Mouse (Mus musculus) intestine, embryonic 14.5 days (tissue): ENCODE results near the gene Ptx3. TPM values are rescaled to one million over a fixed set of nuclear protein-coding genes. Genes with fewer than 3 reads are reported as not detected.
"Not testable (repeated sequence)": the region's sequence is repeated elsewhere in the genome, so short reads cannot be mapped to it uniquely, and the experiment has no call there.

Experiments used
- ATAC-seq: fragments of 200-750 bp; cut with Nextera tagmentation; replicated peaks from 2 replicates; pipeline ENCODE4 v1.8.0; 2017; ENCODE audit warnings: low read depth, moderate number of reproducible peaks, moderate TSS enrichment, moderate library complexity; ENCODE audit not compliant: low FRiP score, low TSS enrichment
- DNase-seq: peaks from one replicate; pipeline ENCODE4 v3.0.0-alpha.2; 2018; ENCODE audit warnings: low spot score
- H3K27ac ChIP-seq: fragments of 300-500 bp; sonication (generic); 2 replicates; pipeline ENCODE4 v1.5.1; 2014; ENCODE audit warnings: low read depth, mild to moderate bottlenecking, control low read depth
- H3K27me3 ChIP-seq: fragments of 300-500 bp; sonication (generic); replicated peaks from 2 replicates; pipeline ENCODE4 v1.6.1; 2014; ENCODE audit warnings: low read length, control low read depth; ENCODE audit not compliant: control insufficient read depth, insufficient read depth
- H3K36me3 ChIP-seq: fragments of 300-500 bp; sonication (generic); 2 replicates; pipeline ENCODE4 v1.6.1; 2014; ENCODE audit warnings: low read length, control low read depth; ENCODE audit not compliant: control insufficient read depth, insufficient read depth
- H3K4me1 ChIP-seq: fragments of 300-500 bp; sonication (generic); replicated peaks from 2 replicates; pipeline ENCODE4 v1.6.1; 2014; ENCODE audit warnings: low read length, control low read depth, mixed read lengths; ENCODE audit not compliant: control insufficient read depth, insufficient read depth
- H3K4me2 ChIP-seq: fragments of 300-500 bp; sonication (generic); 2 replicates; pipeline ENCODE4 v1.6.1; 2014; ENCODE audit warnings: low read length
- H3K4me3 ChIP-seq: fragments of 300-500 bp; sonication (generic); 2 replicates; pipeline ENCODE4 v1.5.1; 2014; ENCODE audit warnings: low read depth, low read length, control low read depth, mixed read lengths
- H3K9ac ChIP-seq: fragments of 300-500 bp; sonication (generic); 2 replicates; pipeline ENCODE4 v1.6.1; 2014; ENCODE audit warnings: mild to moderate bottlenecking, low read length
- H3K9me3 ChIP-seq: fragments of 300-500 bp; sonication (generic); 2 replicates; pipeline ENCODE4 v1.6.1; 2016; ENCODE audit warnings: low read length, control low read depth; ENCODE audit not compliant: control insufficient read depth
- WGBS: fragments of 180-500 bp; shearing (Covaris S2); extraction: QIAGEN DNeasy Blood & Tissue Kit; methylation state at CpG from one replicate; pipeline ENCODE4 v1.1.7; 2014; 5-methylcytosine and 5-hydroxymethylcytosine counted together
- polyA plus RNA-seq: library from polyadenylated mRNA; unstranded; fragments of >200 nt; fragmentation: Nextera tagmentation; extraction: Ambion mirVana; gene quantifications from 2 replicates; pipeline ENCODE4 v1.2.1, GENCODE M21; 2014

Ptx3 gene
- polyA plus RNA-seq, 1 experiment from 2014 or later, result 3.6 TPM

DNA sequence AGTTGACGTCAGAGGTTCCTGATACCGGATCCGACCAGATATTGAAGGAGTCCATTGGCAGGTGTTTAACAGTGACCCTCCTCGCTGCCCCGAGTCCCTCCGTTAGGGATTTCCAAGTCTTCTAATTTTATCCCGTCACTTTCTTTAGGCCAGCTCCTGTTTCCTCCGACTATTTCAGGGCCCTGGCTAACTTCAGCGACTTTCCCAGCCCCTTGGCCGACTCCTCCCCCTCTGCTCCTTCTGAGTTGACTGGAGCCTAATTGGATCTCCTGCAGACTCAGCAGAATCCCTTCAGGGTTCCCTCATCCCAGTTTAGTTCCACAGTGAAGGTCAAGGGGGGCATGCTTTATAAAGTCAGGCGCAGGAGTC lies 1.5 kb downstream of the Ptx3 start:
- DNase-seq (peak; percentile 65), ATAC-seq (peak; percentile 28; the same call in 1 of the 2 replicates)
- WGBS, result 5% methylated on average over 11 of the region's 11 CpGs
- no peak overlapping the region for H3K27ac ChIP-seq
- H3K9me3 ChIP-seq, result no peaks in the 10 kb centered on the region
- peak overlapping the region; percentile 44 for H3K9ac ChIP-seq
- peaks cover 5% of the 10 kb centered on the region; the same call in 1 of the 2 replicates for H3K27me3 ChIP-seq
- H3K4me2 ChIP-seq, result peak overlapping the region; percentile 85
- H3K4me3 ChIP-seq, result peak overlapping the region; percentile 50
- peaks cover 7% of the 10 kb centered on the region for H3K4me1 ChIP-seq
- H3K36me3 ChIP-seq, result no peaks in the 10 kb centered on the region

GRCm38 (mm10) chr3:66224931-66225537 lies 5.3 kb downstream of the Ptx3 start:
- no peak for DNase-seq
- 58% methylated on average over 15 of the region's 15 CpGs for WGBS

GRCm38 (mm10) chr3:66236234-66236871 lies 16.6 kb downstream of the Ptx3 start:
- not testable (repeated sequence) for H3K9me3 ChIP-seq, H3K4me2 ChIP-seq, H3K27me3 ChIP-seq, H3K4me1 ChIP-seq, H3K9ac ChIP-seq, ATAC-seq, DNase-seq, H3K27ac ChIP-seq, H3K36me3 ChIP-seq, H3K4me3 ChIP-seq
- 49% methylated on average over 4 of the region's 4 CpGs for WGBS

More at GRCm38 (mm10) chr3:66224931-66225537, 5.3 kb downstream of the Ptx3 start:
- H3K4me2 ChIP-seq, result no peak overlapping the region
- H3K9me3 ChIP-seq, result no peaks in the 10 kb centered on the region
- H3K27me3 ChIP-seq, result peaks cover 5% of the 10 kb centered on the region; the same call in 1 of the 2 replicates
- H3K4me3 ChIP-seq, result no peak overlapping the region
- no peak overlapping the region for H3K27ac ChIP-seq
- H3K9ac ChIP-seq, result no peak overlapping the region
- H3K36me3 ChIP-seq, result no peaks in the 10 kb centered on the region
- ATAC-seq, result no peak
- peaks cover 7% of the 10 kb centered on the region for H3K4me1 ChIP-seq

GRCm38 (mm10) chr3:66240476-66240875 lies 20.8 kb downstream of the Ptx3 start:
- no peak for ATAC-seq
- Histone ChIP-seq H3K4me3 (no peak overlapping the region), H3K27ac (no peak overlapping the region), H3K9me3 (no peaks in the 10 kb centered on the region), H3K36me3 (no peaks in the 10 kb centered on the region), H3K9ac (no peak overlapping the region), H3K27me3 (no peaks in the 10 kb centered on the region), H3K4me2 (no peak overlapping the region), H3K4me1 (no peaks in the 10 kb centered on the region)
- DNase-seq, result no peak

DNA sequence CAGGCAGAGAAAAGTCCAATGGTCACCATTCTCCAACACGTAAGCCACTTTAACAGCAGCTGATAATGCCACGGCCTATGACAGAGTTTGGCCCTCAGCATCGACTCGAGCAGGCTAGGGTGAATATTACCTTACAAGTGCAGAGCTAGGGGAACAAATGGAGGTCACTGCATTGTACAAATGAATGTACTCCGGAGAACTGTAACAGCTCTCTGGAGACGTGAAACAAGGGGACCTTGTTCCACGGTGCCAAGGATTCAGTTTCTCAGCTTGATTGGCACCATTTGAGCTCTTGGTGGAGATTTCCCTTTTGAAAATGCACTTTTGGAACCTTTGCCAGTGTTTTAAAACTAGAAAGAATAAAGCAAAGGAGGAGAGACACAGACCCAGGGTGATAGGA lies 32.1 kb downstream of the Ptx3 start:
- Histone ChIP-seq H3K27me3 (no peaks in the 10 kb centered on the region), H3K4me3 (no peak overlapping the region), H3K9ac (no peak overlapping the region), H3K9me3 (no peaks in the 10 kb centered on the region), H3K27ac (no peak overlapping the region), H3K4me1 (no peaks in the 10 kb centered on the region), H3K4me2 (no peak overlapping the region), H3K36me3 (no peaks in the 10 kb centered on the region)
- DNase-seq (no peak), ATAC-seq (no peak)
- 82% methylated on average over 7 of the region's 7 CpGs for WGBS

DNA sequence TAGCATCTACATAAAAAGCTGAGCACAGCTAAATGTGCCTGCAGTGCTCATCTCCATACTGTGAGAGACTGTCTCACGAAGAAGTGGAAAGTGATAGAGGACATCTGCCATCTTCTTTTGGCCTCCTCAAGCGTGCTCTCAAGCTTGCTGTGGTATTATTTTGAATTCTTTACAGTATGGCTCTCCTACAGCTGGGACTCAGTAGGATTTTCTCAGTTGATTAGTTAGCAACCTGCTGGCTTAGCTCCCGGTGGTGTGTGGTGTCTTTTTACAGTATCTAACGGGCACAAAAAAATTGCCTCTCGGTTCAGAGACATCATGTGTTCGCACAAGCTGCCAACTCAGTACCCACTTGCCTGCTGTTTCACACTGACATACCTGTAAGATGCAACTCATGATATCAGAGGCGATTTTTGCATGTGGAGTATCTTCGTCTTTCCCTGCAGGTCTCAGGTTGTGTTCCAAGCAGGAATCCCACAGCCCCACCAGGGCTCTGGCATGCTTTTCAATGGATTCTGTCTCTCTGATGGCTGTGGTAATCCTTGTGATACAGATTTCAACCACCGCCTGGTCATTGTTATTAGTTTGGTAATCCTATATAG lies 34.9 kb downstream of the Ptx3 start:
- H3K9ac ChIP-seq, result no peak overlapping the region
- no peak overlapping the region for H3K4me3 ChIP-seq
- no peaks in the 10 kb centered on the region for H3K27me3 ChIP-seq
- DNase-seq (no peak), ATAC-seq (no peak)
- H3K27ac ChIP-seq, result no peak overlapping the region
- 86% methylated on average over 9 of the region's 9 CpGs for WGBS
- no peaks in the 10 kb centered on the region for H3K4me1 ChIP-seq
- no peaks in the 10 kb centered on the region for H3K36me3 ChIP-seq
- no peak overlapping the region for H3K4me2 ChIP-seq
- H3K9me3 ChIP-seq, result no peaks in the 10 kb centered on the region

- DNase-seq, result no peak
These were observed 42.6 kb downstream of the Ptx3 start for GRCm38 (mm10) chr3:66262319-66262718.

GRCm38 (mm10) chr3:66263270-66263669 lies 43.6 kb downstream of the Ptx3 start:
- Histone ChIP-seq H3K27me3 (no peaks in the 10 kb centered on the region), H3K4me3 (no peak overlapping the region), H3K36me3 (no peaks in the 10 kb centered on the region), H3K9ac (no peak overlapping the region), H3K4me1 (no peaks in the 10 kb centered on the region), H3K9me3 (no peaks in the 10 kb centered on the region), H3K27ac (no peak overlapping the region), H3K4me2 (no peak overlapping the region)
- DNase-seq (no peak), ATAC-seq (no peak)
- 85% methylated on average over 4 of the region's 4 CpGs for WGBS

More at GRCm38 (mm10) chr3:66262319-66262718, 42.6 kb downstream of the Ptx3 start:
- H3K4me3 ChIP-seq, result no peak overlapping the region
- no peaks in the 10 kb centered on the region for H3K9me3 ChIP-seq
- no peak overlapping the region for H3K9ac ChIP-seq
- no peak overlapping the region for H3K27ac ChIP-seq
- no peak for ATAC-seq
- H3K4me2 ChIP-seq, result no peak overlapping the region
- no peaks in the 10 kb centered on the region for H3K4me1 ChIP-seq
- H3K36me3 ChIP-seq, result no peaks in the 10 kb centered on the region
- no peaks in the 10 kb centered on the region for H3K27me3 ChIP-seq
- 38% methylated on average over 5 of the region's 5 CpGs for WGBS
